Mouse (Mus musculus) embryonic facial prominence, embryonic 14.5 days (tissue): Measurements from ENCODE around the gene Mdc1. TPM values are rescaled to one million over a fixed set of nuclear protein-coding genes. Genes with fewer than 3 reads are reported as not detected.

Source experiments
- ATAC-seq: fragments of 200-750 bp; cut with Nextera tagmentation; 2 replicates; pipeline ENCODE4 v1.8.0; 2017; ENCODE audit warnings: low read depth, moderate number of reproducible peaks, moderate TSS enrichment
- DNase-seq: peaks from one replicate; pipeline ENCODE4 v3.0.0-alpha.2; 2015; ENCODE audit warnings: low spot score
- H3K27ac ChIP-seq: fragments of 300-500 bp; sonication (generic); replicated peaks from 2 replicates; pipeline ENCODE4 v1.5.1; 2014; ENCODE audit warnings: low read depth, mild to moderate bottlenecking, low read length, moderate library complexity
- H3K27me3 ChIP-seq: fragments of 300-500 bp; sonication (generic); replicated peaks from 2 replicates; pipeline ENCODE4 v1.6.1; 2014; ENCODE audit warnings: low read length; ENCODE audit not compliant: control insufficient read depth, insufficient read depth
- H3K36me3 ChIP-seq: fragments of 300-500 bp; sonication (generic); 2 replicates; pipeline ENCODE4 v1.6.1; 2014; ENCODE audit warnings: low read length, mixed read lengths; ENCODE audit not compliant: control insufficient read depth, insufficient read depth
- H3K4me1 ChIP-seq: fragments of 300-500 bp; sonication (generic); 2 replicates; pipeline ENCODE4 v1.6.1; 2014; ENCODE audit warnings: antibody characterized with exemption, low read length; ENCODE audit not compliant: control insufficient read depth, insufficient read depth
- H3K4me2 ChIP-seq: fragments of 300-500 bp; sonication (generic); 2 replicates; pipeline ENCODE4 v1.6.1; 2014; ENCODE audit warnings: low read depth, mild to moderate bottlenecking, low read length, moderate library complexity, mixed read lengths
- H3K4me3 ChIP-seq: fragments of 300-500 bp; sonication (generic); 2 replicates; pipeline ENCODE4 v1.5.1; 2014; ENCODE audit warnings: low read depth, mild to moderate bottlenecking, low read length
- H3K9ac ChIP-seq: fragments of 300-500 bp; sonication (generic); 2 replicates; pipeline ENCODE4 v1.6.1; 2014; ENCODE audit warnings: low read depth, mild to moderate bottlenecking, low read length, moderate library complexity, mixed read lengths
- H3K9me3 ChIP-seq: fragments of 300-500 bp; sonication (generic); 2 replicates; pipeline ENCODE4 v1.6.1; 2016; ENCODE audit warnings: low read length; ENCODE audit not compliant: control insufficient read depth
- WGBS: fragments of 180-500 bp; shearing (Covaris S2); extraction: QIAGEN DNeasy Blood & Tissue Kit; methylation state at CpG from one replicate; pipeline ENCODE4 v1.1.7; 2014; 5-methylcytosine and 5-hydroxymethylcytosine counted together
- polyA plus RNA-seq: library from polyadenylated mRNA; unstranded; fragments of >200 nt; fragmentation: Nextera tagmentation; extraction: Ambion mirVana; gene quantifications from 2 replicates; pipeline ENCODE4 v1.2.1, GENCODE M21; 2014

The Mdc1 gene
- polyA plus RNA-seq, 1 experiment from 2014 or later: 10.2 TPM

- 47% methylated on average over 9 of the region's 9 CpGs for WGBS
- Histone ChIP-seq H3K4me3 (no peak overlapping the region), H3K9ac (no peak overlapping the region), H3K36me3 (no peaks in the 10 kb centered on the region), H3K27me3 (no peaks in the 10 kb centered on the region), H3K4me1 (peaks cover 15% of the 10 kb centered on the region), H3K4me2 (no peak overlapping the region), H3K27ac (peak overlapping the region; percentile 58), H3K9me3 (no peaks in the 10 kb centered on the region)
- ATAC-seq (peak; percentile 14; the same call in 1 of the 2 replicates), DNase-seq (peak; percentile 68)
These were observed 33.2 kb upstream of the Mdc1 start for GRCm38 (mm10) chr17:35808073-35808472.

- Histone ChIP-seq H3K9me3 (no peaks in the 10 kb centered on the region), H3K27me3 (no peaks in the 10 kb centered on the region), H3K4me2 (no peak overlapping the region), H3K36me3 (no peaks in the 10 kb centered on the region), H3K4me3 (no peak overlapping the region), H3K9ac (no peak overlapping the region), H3K27ac (no peak overlapping the region), H3K4me1 (peaks cover 24% of the 10 kb centered on the region)
- ATAC-seq (no peak), DNase-seq (no peak)
- 90% methylated on average over 11 of the region's 11 CpGs for WGBS
These were observed 31.9 kb upstream of the Mdc1 start for GRCm38 (mm10) chr17:35809395-35809794.

- Histone ChIP-seq H3K9ac (no peak overlapping the region), H3K27ac (no peak overlapping the region)
- WGBS: 73% methylated on average over 5 of the region's 5 CpGs
These were observed 30.2 kb upstream of the Mdc1 start for GRCm38 (mm10) chr17:35810900-35811648.

DNA sequence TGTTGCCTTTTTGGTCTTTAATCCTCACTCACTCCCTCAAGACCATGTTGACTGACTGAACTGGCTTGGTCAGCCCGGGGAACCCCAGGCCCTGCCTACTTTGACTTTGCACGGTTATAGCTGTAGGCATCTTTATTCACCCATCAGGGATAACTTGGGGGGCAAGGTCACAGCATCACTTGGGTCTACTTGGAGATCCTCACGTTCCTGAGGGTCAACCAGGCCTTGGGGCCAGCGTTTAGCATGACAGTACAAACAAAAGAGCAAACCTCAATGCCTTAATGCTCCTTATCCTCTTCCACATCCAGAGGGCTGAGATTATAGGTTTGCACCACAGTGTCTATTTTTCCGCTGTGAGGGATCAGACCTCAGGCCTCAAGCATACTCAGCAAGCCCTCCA is 29.0 kb upstream of the Mdc1 start:
- Histone ChIP-seq H3K9me3 (no peaks in the 10 kb centered on the region), H3K36me3 (no peaks in the 10 kb centered on the region), H3K9ac (no peak overlapping the region), H3K4me1 (peaks cover 44% of the 10 kb centered on the region), H3K4me3 (no peak overlapping the region), H3K27me3 (no peaks in the 10 kb centered on the region), H3K4me2 (no peak overlapping the region), H3K27ac (peak overlapping the region; percentile 78)
- ATAC-seq (no peak), DNase-seq (no peak)
- WGBS: 61% methylated on average over 5 of the region's 5 CpGs

More at GRCm38 (mm10) chr17:35810900-35811648, 30.2 kb upstream of the Mdc1 start:
- Histone ChIP-seq H3K4me3 (no peak overlapping the region), H3K9me3 (no peaks in the 10 kb centered on the region), H3K27me3 (no peaks in the 10 kb centered on the region), H3K4me1 (peaks cover 32% of the 10 kb centered on the region), H3K36me3 (no peaks in the 10 kb centered on the region), H3K4me2 (no peak overlapping the region)
- DNase-seq (no peak), ATAC-seq (no peak)

- H3K9me3 ChIP-seq: no peaks in the 10 kb centered on the region
- no peaks in the 10 kb centered on the region for H3K27me3 ChIP-seq
- H3K4me2 ChIP-seq: peak overlapping the region; percentile 3; the same call in 1 of the 2 replicates
- DNase-seq: no peak
- peak; percentile 58 for ATAC-seq
- no peak overlapping the region for H3K4me3 ChIP-seq
- no peaks in the 10 kb centered on the region for H3K36me3 ChIP-seq
- peaks cover 48% of the 10 kb centered on the region for H3K4me1 ChIP-seq
- no peak overlapping the region for H3K9ac ChIP-seq
- 40% methylated on average over 6 of the region's 6 CpGs for WGBS
- peak overlapping the region; percentile 78 for H3K27ac ChIP-seq
These were observed 28.6 kb upstream of the Mdc1 start for GRCm38 (mm10) chr17:35812736-35813135.

DNA sequence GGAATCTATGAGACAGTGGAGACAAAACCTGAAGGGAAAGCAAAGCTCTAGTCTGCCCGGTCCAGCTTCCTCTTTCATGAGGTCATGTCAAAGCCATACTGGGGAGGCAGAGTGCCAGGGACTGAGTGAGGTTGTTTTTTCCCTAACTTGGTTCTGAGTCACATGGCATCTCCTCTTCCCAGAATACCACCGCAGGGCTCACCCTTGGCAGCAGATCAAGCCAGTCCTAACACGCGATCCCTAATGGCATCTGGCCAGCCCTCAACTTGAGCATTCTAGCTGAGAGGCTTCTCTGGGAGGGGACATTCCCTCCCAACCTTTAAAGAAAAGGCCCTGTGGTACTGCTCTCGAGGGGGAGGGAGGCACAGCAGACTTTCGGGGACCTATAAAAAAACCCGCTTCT is 28.1 kb upstream of the Mdc1 start:
- no peak overlapping the region for H3K9ac ChIP-seq
- peaks cover 48% of the 10 kb centered on the region for H3K4me1 ChIP-seq
- H3K27ac ChIP-seq: peak overlapping the region; percentile 78
- H3K36me3 ChIP-seq: no peaks in the 10 kb centered on the region
- DNase-seq: peak; percentile 97
- H3K27me3 ChIP-seq: no peaks in the 10 kb centered on the region
- H3K4me3 ChIP-seq: no peak overlapping the region
- ATAC-seq: peak; percentile 82
- H3K4me2 ChIP-seq: peak overlapping the region; percentile 3; the same call in 1 of the 2 replicates
- no peaks in the 10 kb centered on the region for H3K9me3 ChIP-seq
- 15% methylated on average over 7 of the region's 7 CpGs for WGBS

GRCm38 (mm10) chr17:35813653-35814052 is 27.7 kb upstream of the Mdc1 start:
- H3K27me3 ChIP-seq: no peaks in the 10 kb centered on the region
- H3K9ac ChIP-seq: no peak overlapping the region
- WGBS: 59% methylated on average over 7 of the region's 7 CpGs
- no peak overlapping the region for H3K4me3 ChIP-seq
- H3K27ac ChIP-seq: peak overlapping the region; percentile 78
- H3K36me3 ChIP-seq: no peaks in the 10 kb centered on the region
- peaks cover 48% of the 10 kb centered on the region for H3K4me1 ChIP-seq
- DNase-seq (no peak), ATAC-seq (0 out of 2 replicates have a peak, but pooled peaks have one; percentile 3)
- peak overlapping the region; percentile 3; the same call in 1 of the 2 replicates for H3K4me2 ChIP-seq
- H3K9me3 ChIP-seq: no peaks in the 10 kb centered on the region

DNA sequence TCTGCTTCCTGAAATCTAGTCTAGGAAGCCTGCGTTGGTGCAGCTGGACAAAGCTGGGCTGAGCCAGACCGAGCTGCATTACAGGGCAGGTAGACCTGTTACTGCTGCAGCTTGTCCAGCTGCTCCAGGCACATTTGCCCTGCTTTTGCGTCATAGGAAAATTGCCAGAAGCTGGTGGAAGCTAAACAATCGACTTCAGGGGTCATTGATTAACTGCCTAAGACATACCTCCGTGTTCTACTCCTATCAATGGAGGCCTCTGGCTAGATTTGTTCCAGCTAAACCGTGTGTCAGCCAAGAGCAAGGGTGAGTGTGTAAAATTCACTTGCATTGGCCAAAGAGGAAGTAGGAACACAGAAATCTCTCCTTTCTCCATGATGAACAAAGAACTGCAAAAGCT is 26.6 kb upstream of the Mdc1 start:
- ATAC-seq (no peak), DNase-seq (no peak)
- Histone ChIP-seq H3K4me3 (no peak overlapping the region), H3K4me2 (no peak overlapping the region), H3K36me3 (no peaks in the 10 kb centered on the region), H3K27ac (peak overlapping the region; percentile 78), H3K9me3 (no peaks in the 10 kb centered on the region), H3K9ac (no peak overlapping the region), H3K27me3 (no peaks in the 10 kb centered on the region), H3K4me1 (peaks cover 48% of the 10 kb centered on the region)
- WGBS: 33% methylated on average over 6 of the region's 6 CpGs

GRCm38 (mm10) chr17:35815836-35816235 is 25.5 kb upstream of the Mdc1 start:
- peaks cover 49% of the 10 kb centered on the region for H3K4me1 ChIP-seq
- 57% methylated on average over 7 of the region's 7 CpGs for WGBS
- no peak overlapping the region for H3K9ac ChIP-seq
- DNase-seq (no peak), ATAC-seq (no peak)
- H3K27me3 ChIP-seq: no peaks in the 10 kb centered on the region
- no peaks in the 10 kb centered on the region for H3K36me3 ChIP-seq
- no peaks in the 10 kb centered on the region for H3K9me3 ChIP-seq
- H3K27ac ChIP-seq: peak overlapping the region; percentile 50; the same call in 1 of the 2 replicates
- H3K4me3 ChIP-seq: no peak overlapping the region
- H3K4me2 ChIP-seq: no peak overlapping the region
